Mouse (Mus musculus) CD8-positive naive resting alpha-beta T cell, adult 2 months (primary cell): ENCODE results near the gene Fcamr.

ENCODE experiments used
- DNase-seq, 2 experiments: peaks; one replicate each; pipeline ENCODE4 v3.0.0; 2022; ENCODE audit warnings: low read depth in 2 of 2, low spot score in 2 of 2

The Fcamr gene

GRCm38 (mm10) chr1:130850405-130850804 is 49.7 kb downstream of the Fcamr start:
- no peak for DNase-seq

DNA sequence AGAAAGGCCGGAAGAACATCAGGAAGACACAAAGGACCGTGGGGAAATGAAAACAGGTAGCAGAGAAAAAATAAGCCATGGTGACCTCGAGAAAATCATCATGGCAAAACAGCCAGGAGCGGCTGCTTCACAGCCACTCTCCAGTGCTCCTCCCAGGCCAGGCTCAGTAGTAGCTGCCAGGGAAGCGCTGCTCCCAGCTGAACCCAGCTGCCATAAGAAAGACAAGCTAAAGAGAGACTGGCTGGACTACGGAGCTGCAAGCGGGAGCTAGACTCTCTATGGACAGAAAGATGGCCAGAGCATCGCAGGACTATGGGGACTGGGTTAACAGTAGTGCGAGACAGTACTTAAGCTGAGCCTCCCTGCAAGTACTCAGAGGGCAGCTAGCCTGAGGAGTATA is 54.1 kb downstream of the Fcamr start:
- no peak for DNase-seq

- no peak for DNase-seq
Observed at GRCm38 (mm10) chr1:130855723-130856122, 55.0 kb downstream of the Fcamr start.

DNA sequence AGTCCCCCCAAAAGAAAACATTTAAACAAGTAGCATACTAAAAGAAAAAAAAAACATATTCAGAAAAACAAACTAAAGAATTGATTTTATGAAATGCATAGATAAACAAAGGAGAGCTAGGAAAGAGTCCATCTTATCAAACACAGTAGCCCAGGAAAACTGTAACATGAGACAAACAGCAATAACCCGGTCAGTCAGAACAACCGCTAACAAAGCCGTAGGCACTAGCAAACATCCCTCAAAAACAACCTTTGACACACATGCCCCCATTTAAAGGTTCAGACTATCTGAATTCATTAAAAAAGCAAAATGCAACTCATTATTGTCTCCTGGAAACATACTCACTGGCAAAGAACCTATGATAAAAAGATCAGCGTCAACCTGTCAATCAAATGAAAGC is 56.8 kb downstream of the Fcamr start:
- DNase-seq: no peak

DNA sequence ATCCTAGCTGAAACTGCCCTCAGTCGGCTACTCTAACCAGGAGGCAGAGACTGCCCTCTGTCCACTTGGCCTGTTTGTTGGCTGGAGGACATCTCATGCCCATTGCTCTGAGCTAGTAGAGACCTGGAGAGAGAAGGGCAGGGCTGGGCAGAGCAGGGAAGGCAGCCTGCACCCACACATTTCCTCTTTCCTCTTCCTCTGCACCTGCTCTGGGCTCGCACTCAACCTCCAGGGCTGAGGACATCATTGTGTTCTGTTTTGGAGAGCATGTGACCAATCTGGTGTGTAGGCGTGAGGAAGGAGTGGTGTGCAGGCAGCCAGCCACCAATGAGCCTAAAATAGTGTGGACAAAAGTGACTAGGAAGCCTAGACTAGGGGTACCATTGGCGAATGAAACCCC is 63.5 kb downstream of the Fcamr start:
- peak in 1 of 2 experiments; percentile 6 for DNase-seq
